Comparison of ENCODE assay signal across 8 mouse cellular contexts in genomic region chr10:127189116-127189650, GRCm38 (mm10). TPM values are rescaled to one million over a fixed set of nuclear protein-coding genes. Genes with fewer than 3 reads are reported as not detected.
DNase-seq lines count a peak whose midpoint lies in the region; ATAC-seq and TF ChIP-seq lines count a peak whose summit lies in the region.

No protein-coding gene starts in this region.

- no peaks in the 10 kb centered on the region for H3K9me3 ChIP-seq in intestine, embryonic 14.5 days (ENCODE audit: control insufficient read depth, low read length)
- 0 out of 2 replicates have a peak, but pooled peaks cover 3% of the 10 kb centered on the region for H3K9me3 ChIP-seq in stomach, embryonic 16.5 days (replicated peaks; ENCODE audit: control insufficient read depth, low read length)

- H3K36me3 ChIP-seq in intestine, embryonic 14.5 days (ENCODE audit: control insufficient read depth, insufficient read depth, low read length), result peaks cover 31% of the 10 kb centered on the region
- H3K36me3 ChIP-seq in stomach, embryonic 16.5 days (ENCODE audit: control insufficient read depth, insufficient read depth, low read length), result peaks cover 8% of the 10 kb centered on the region; the same call in 1 of the 2 replicates

- peak overlapping the region; percentile 84 for H3K4me3 ChIP-seq in left cerebral cortex, adult 2 months
- peak overlapping the region; percentile 65 for H3K4me3 ChIP-seq in intestine, embryonic 14.5 days (ENCODE audit: low read depth, low read length)
- H3K4me3 ChIP-seq in stomach, embryonic 16.5 days (replicated peaks; ENCODE audit: low read length), result peak overlapping the region; percentile 62

- peak overlapping the region; percentile 92 for H3K27ac ChIP-seq in left cerebral cortex, adult 2 months
- H3K27ac ChIP-seq in intestine, embryonic 14.5 days (ENCODE audit: low read depth), result peak overlapping the region; percentile 81
- H3K27ac ChIP-seq in stomach, embryonic 16.5 days (ENCODE audit: low read length), result peak overlapping the region; percentile 96

- peak overlapping the region; percentile 94 for H3K4me2 ChIP-seq in intestine, embryonic 14.5 days (ENCODE audit: low read length)
- H3K4me2 ChIP-seq in stomach, embryonic 16.5 days (ENCODE audit: low read depth, low read length), result peak overlapping the region; percentile 90

- no peak for TF ChIP-seq CTCF in left cerebral cortex, adult 2 months (IDR thresholded peaks at IDR 0.05)

- 0 out of 2 replicates have a peak, but pooled peaks have one; percentile 2 for ATAC-seq in intestine, embryonic 14.5 days (replicated peaks; ENCODE audit: low FRiP score, low TSS enrichment, low read depth)
- ATAC-seq in stomach, embryonic 16.5 days (ENCODE audit: insufficient read depth, low FRiP score), result peak; percentile 16

- WGBS in intestine, embryonic 14.5 days, result 1% methylated on average over 26 of the region's 26 CpGs
- WGBS in stomach, embryonic 16.5 days, result 2% methylated on average over 26 of the region's 26 CpGs

- intact Hi-C loops in left cerebral cortex, adult 2 months (cut with DNase I), result loop anchor here (2.0 kb wide), 1 partner anchor 38 kb away; no protein-coding TSS in a partner anchor
- intact Hi-C loops in left cerebral cortex, postnatal 25 days (cut with DNase I), result no loop called here

- no peak for DNase-seq in left cerebral cortex, adult 2 months (ENCODE audit: extremely low spot score in 1 of 2, low spot score in 2 of 2)
- no peak for DNase-seq in left cerebral cortex, postnatal 25 days (ENCODE audit: low spot score in 2 of 2)
- peak; percentile 50 for DNase-seq in cerebellum, adult 8-10 months
- peak; percentile 52 for DNase-seq in gastrocnemius, postnatal 10 days
- no peak for DNase-seq in intestine, embryonic 14.5 days (ENCODE audit: low spot score)
- peak; percentile 59 to 74 for DNase-seq in lung, postnatal 4 days
- DNase-seq in layer of hippocampus, adult 9-11 months, result no peak

- peak overlapping the region; percentile 74 for H3K9ac ChIP-seq in intestine, embryonic 14.5 days (ENCODE audit: low read length)
- H3K9ac ChIP-seq in stomach, embryonic 16.5 days (ENCODE audit: low read length), result peak overlapping the region; percentile 82

- H3K27me3 ChIP-seq in intestine, embryonic 14.5 days (replicated peaks; ENCODE audit: control insufficient read depth, insufficient read depth, low read length), result no peaks in the 10 kb centered on the region
- H3K27me3 ChIP-seq in stomach, embryonic 16.5 days (ENCODE audit: control insufficient read depth, insufficient read depth, low read length), result no peaks in the 10 kb centered on the region

- H3K4me1 ChIP-seq in intestine, embryonic 14.5 days (replicated peaks; ENCODE audit: control insufficient read depth, insufficient read depth, low read length), result peaks cover 18% of the 10 kb centered on the region
- H3K4me1 ChIP-seq in stomach, embryonic 16.5 days (ENCODE audit: control insufficient read depth, insufficient read depth, low read length), result peaks cover 23% of the 10 kb centered on the region

RNA-seq across cellular contexts. Expression of gene Arhgef25, which starts 0.7 kb away (rescaled TPM):
- total RNA-seq in left cerebral cortex, adult 2 months (2021), result 100 to 1,000 TPM; 198 to 208 TPM
- total RNA-seq in left cerebral cortex, postnatal 25 days (2021), result 100 to 1,000 TPM; 142 to 156 TPM
- 10 to 100 TPM; 16.2 to 26.2 TPM for total RNA-seq in gastrocnemius, postnatal 10 days (2021)
- 49.0 and 57.7 TPM in 2 replicates for polyA plus RNA-seq in intestine, embryonic 14.5 days (2014; fragmentation: Nextera tagmentation; extraction: Ambion mirVana)
- 71.3 and 77.0 TPM in 2 replicates for polyA plus RNA-seq in stomach, embryonic 16.5 days (2015; fragmentation: Nextera tagmentation; extraction: Ambion mirVana)

RNA-seq across cellular contexts. Expression of gene Dtx3, which starts 6.3 kb away (rescaled TPM):
- 100 to 1,000 TPM; 207 to 223 TPM for total RNA-seq in left cerebral cortex, adult 2 months (2021)
- total RNA-seq in left cerebral cortex, postnatal 25 days (2021), result 100 to 1,000 TPM; 210 TPM
- total RNA-seq in gastrocnemius, postnatal 10 days (2021), result 10 to 100 TPM; 28.8 to 37.6 TPM
- 95.8 and 101 TPM in 2 replicates for polyA plus RNA-seq in intestine, embryonic 14.5 days (2014; fragmentation: Nextera tagmentation; extraction: Ambion mirVana)
- 68.6 and 79.4 TPM in 2 replicates for polyA plus RNA-seq in stomach, embryonic 16.5 days (2015; fragmentation: Nextera tagmentation; extraction: Ambion mirVana)

RNA-seq across cellular contexts. Expression of gene Slc26a10, which starts 8.7 kb away (rescaled TPM):
- total RNA-seq in left cerebral cortex, adult 2 months (2021), result 1 to 10 TPM; 3.8 TPM
- total RNA-seq in left cerebral cortex, postnatal 25 days (2021), result 1 to 10 TPM; 2.4 to 4.1 TPM
- total RNA-seq in gastrocnemius, postnatal 10 days (2021), result 1 to 10 TPM; 3.0 to 6.1 TPM
- polyA plus RNA-seq in intestine, embryonic 14.5 days (2014; fragmentation: Nextera tagmentation; extraction: Ambion mirVana), result 0.93 and 1.3 TPM in 2 replicates
- 1.2 and 1.4 TPM in 2 replicates for polyA plus RNA-seq in stomach, embryonic 16.5 days (2015; fragmentation: Nextera tagmentation; extraction: Ambion mirVana)

RNA-seq across cellular contexts. Expression of gene Pip4k2c, which starts 22.2 kb away (rescaled TPM):
- total RNA-seq in left cerebral cortex, adult 2 months (2021), result 100 to 1,000 TPM; 113 to 115 TPM
- 10 to 100 TPM; 95.2 to 95.6 TPM for total RNA-seq in left cerebral cortex, postnatal 25 days (2021)
- 1 to 10 TPM; 8.5 to 9.6 TPM for total RNA-seq in gastrocnemius, postnatal 10 days (2021)
- polyA plus RNA-seq in intestine, embryonic 14.5 days (2014; fragmentation: Nextera tagmentation; extraction: Ambion mirVana), result 24.2 and 25.9 TPM in 2 replicates
- polyA plus RNA-seq in stomach, embryonic 16.5 days (2015; fragmentation: Nextera tagmentation; extraction: Ambion mirVana), result 33.5 and 34.4 TPM in 2 replicates

RNA-seq across cellular contexts. Expression of gene B4galnt1, which starts 24.2 kb away (rescaled TPM):
- total RNA-seq in left cerebral cortex, adult 2 months (2021), result 100 to 1,000 TPM; 122 to 125 TPM
- 100 to 1,000 TPM; 111 to 116 TPM for total RNA-seq in left cerebral cortex, postnatal 25 days (2021)
- 1 to 10 TPM; 1.6 to 3.3 TPM for total RNA-seq in gastrocnemius, postnatal 10 days (2021)
- 54.3 and 66.0 TPM in 2 replicates for polyA plus RNA-seq in intestine, embryonic 14.5 days (2014; fragmentation: Nextera tagmentation; extraction: Ambion mirVana)
- polyA plus RNA-seq in stomach, embryonic 16.5 days (2015; fragmentation: Nextera tagmentation; extraction: Ambion mirVana), result 29.3 and 34.3 TPM in 2 replicates

Comparison
In these comparisons a context has a peak if more than half of its experiments do, and no peak if none do; other contexts are left out.
1. DNase-seq: peak in cerebellum, adult 8-10 months (single experiment), gastrocnemius, postnatal 10 days (single experiment) and lung, postnatal 4 days (2 of 2); none in left cerebral cortex, adult 2 months (0 of 2), left cerebral cortex, postnatal 25 days (0 of 2), intestine, embryonic 14.5 days (single experiment) and layer of hippocampus, adult 9-11 months (single experiment).
2. RNA of gene Arhgef25, which starts 0.7 kb away (total RNA-seq): 198 to 208 TPM in left cerebral cortex, adult 2 months and 142 to 156 TPM in left cerebral cortex, postnatal 25 days; 16.2 to 26.2 TPM in gastrocnemius, postnatal 10 days; every median in the first group is over 4 times any median in the second.
3. RNA of gene Dtx3, which starts 6.3 kb away (total RNA-seq): 207 to 223 TPM in left cerebral cortex, adult 2 months and 210 TPM in left cerebral cortex, postnatal 25 days; 28.8 to 37.6 TPM in gastrocnemius, postnatal 10 days; every median in the first group is over 4 times any median in the second.
4. Peak in every context shown above with its lines, with median percentiles within 50 percentile points of each other: H3K27ac ChIP-seq and H3K4me3 ChIP-seq.